Mouse (Mus musculus) bone marrow, adult 2 months (tissue): ENCODE measurements around the gene Fitm2.

ENCODE experiments used
- CTCF ChIP-seq: fragments of 200-500 bp; IDR thresholded peaks from 2 replicates; pipeline ENCODE4 v1.5.1; 2011; ENCODE audit warnings: low read length, control low read depth; ENCODE audit not compliant: control insufficient read depth, insufficient read depth
- POLR2A ChIP-seq: fragments of 200-500 bp; IDR thresholded peaks from 2 replicates; pipeline ENCODE4 v1.6.1; 2011; ENCODE audit warnings: low read depth, mild to moderate bottlenecking, control low read depth, low read length, borderline replicate concordance; ENCODE audit not compliant: control insufficient read depth

GRCm38 (mm10) chr2:163433971-163434370 lies 38.5 kb downstream of the Fitm2 start:
- no peak for TF ChIP-seq POLR2A
- no peak for TF ChIP-seq CTCF
